Mouse (Mus musculus) liver, adult 2 months (tissue): Measurements from ENCODE around the gene Nos1. TPM values are rescaled to one million over a fixed set of nuclear protein-coding genes. Genes with fewer than 3 reads are reported as not detected.

ENCODE experiments used
- DNase-seq: peaks from one replicate; pipeline ENCODE4 v3.0.0-alpha.2; 2011; ENCODE audit warnings: low read depth, low spot score; ENCODE audit errors: extremely low read depth
- H3K27ac ChIP-seq: fragments of 200-500 bp; replicated peaks from 2 replicates; pipeline ENCODE4 v1.5.1; 2012; ENCODE audit warnings: low read depth, mild to moderate bottlenecking, control low read depth, inconsistent platforms, low read length; ENCODE audit not compliant: insufficient read depth
- H3K27me3 ChIP-seq: fragments of 200-500 bp; 2 replicates; pipeline ENCODE4 v1.6.1; 2012; ENCODE audit warnings: mild to moderate bottlenecking, moderate library complexity, low read length, inconsistent platforms; ENCODE audit not compliant: control insufficient read depth, insufficient read depth
- H3K36me3 ChIP-seq: fragments of 200-500 bp; 2 replicates; pipeline ENCODE4 v1.6.1; 2012; ENCODE audit warnings: low read length, inconsistent platforms; ENCODE audit not compliant: control insufficient read depth, insufficient read depth
- H3K4me1 ChIP-seq: fragments of 200-500 bp; 2 replicates; pipeline ENCODE4 v1.6.1; 2011; ENCODE audit warnings: low read length; ENCODE audit not compliant: control insufficient read depth, insufficient read depth
- H3K4me3 ChIP-seq: fragments of 200-500 bp; 2 replicates; pipeline ENCODE4 v1.5.1; 2011; ENCODE audit warnings: low read depth, mild to moderate bottlenecking, control low read depth, low read length, moderate library complexity; ENCODE audit not compliant: insufficient read depth
- H3K79me2 ChIP-seq: fragments of 200-500 bp; 2 replicates; pipeline ENCODE4 v1.6.1; 2012; ENCODE audit warnings: inconsistent platforms, mild to moderate bottlenecking, low read length, moderate library complexity; ENCODE audit not compliant: control insufficient read depth, insufficient read depth
- H3K9ac ChIP-seq: fragments of 200-500 bp; 2 replicates; pipeline ENCODE4 v1.6.1; 2012; ENCODE audit warnings: low read depth, mild to moderate bottlenecking, control low read depth, inconsistent platforms, low read length
- CTCF ChIP-seq: fragments of 200-500 bp; IDR thresholded peaks from 2 replicates; pipeline ENCODE4 v1.5.1; 2011; ENCODE audit warnings: low read depth, low read length, control low read depth
- POLR2A ChIP-seq: fragments of 200-500 bp; IDR thresholded peaks from 2 replicates; pipeline ENCODE4 v1.6.1; 2011; ENCODE audit warnings: low read length, control low read depth; ENCODE audit not compliant: insufficient read depth; ENCODE audit errors: extremely low read depth
- whole genome bisulfite sequencing: fragments of 180-500 bp; shearing (Covaris S2); methylation state at CpG from one replicate; pipeline ENCODE4 v1.1.7; 2018; 5-methylcytosine and 5-hydroxymethylcytosine counted together
- polyA plus RNA-seq: library from polyadenylated mRNA; depleted of rRNA; stranded (reverse); fragments of >200 nt; gene quantifications from 2 replicates; pipeline ENCODE4 v1.2.3, GENCODE M21; 2012
- total RNA-seq: library from RNA; depleted of rRNA; stranded (reverse); fragments of >200 nt; gene quantifications from 2 replicates; pipeline ENCODE4 v1.2.3, GENCODE M21; 2014

Gene Nos1
- total and polyA plus RNA-seq, 2 experiments, result 0.05 to 0.09 TPM

- no peak overlapping the region for H3K9ac ChIP-seq
- no peaks in the 10 kb centered on the region for H3K79me2 ChIP-seq
- WGBS, result 78% methylated on average over 9 of the region's 9 CpGs
- no peak overlapping the region for H3K4me3 ChIP-seq
- H3K27me3 ChIP-seq, result no peaks in the 10 kb centered on the region
- H3K4me1 ChIP-seq, result no peaks in the 10 kb centered on the region
- DNase-seq, result no peak
- H3K36me3 ChIP-seq, result no peaks in the 10 kb centered on the region
- TF ChIP-seq CTCF (peak; percentile 49), POLR2A (no peak)
- H3K27ac ChIP-seq, result no peak overlapping the region
These were observed 19.5 kb upstream of the Nos1 start for GRCm38 (mm10) chr5:117761181-117761832.

GRCm38 (mm10) chr5:117764496-117764895 lies 16.3 kb upstream of the Nos1 start:
- H3K27me3 ChIP-seq, result no peaks in the 10 kb centered on the region
- WGBS, result 84% methylated on average over 9 of the region's 9 CpGs
- H3K36me3 ChIP-seq, result no peaks in the 10 kb centered on the region
- no peak overlapping the region for H3K4me3 ChIP-seq
- no peak for DNase-seq
- no peaks in the 10 kb centered on the region for H3K4me1 ChIP-seq
- H3K27ac ChIP-seq, result no peak overlapping the region
- H3K79me2 ChIP-seq, result no peaks in the 10 kb centered on the region
- TF ChIP-seq CTCF, result no peak
- no peak overlapping the region for H3K9ac ChIP-seq

- H3K36me3 ChIP-seq, result no peaks in the 10 kb centered on the region
- H3K9ac ChIP-seq, result no peak overlapping the region
- H3K79me2 ChIP-seq, result no peaks in the 10 kb centered on the region
- no peaks in the 10 kb centered on the region for H3K4me1 ChIP-seq
- 58% methylated on average over 11 of the region's 11 CpGs for WGBS
- no peaks in the 10 kb centered on the region; the same call in 1 of the 2 replicates for H3K27me3 ChIP-seq
- TF ChIP-seq POLR2A (no peak), CTCF (no peak)
- H3K27ac ChIP-seq, result no peak overlapping the region
- no peak for DNase-seq
- H3K4me3 ChIP-seq, result no peak overlapping the region
These were observed 1.7 kb upstream of the Nos1 start for GRCm38 (mm10) chr5:117779175-117779574.

DNA sequence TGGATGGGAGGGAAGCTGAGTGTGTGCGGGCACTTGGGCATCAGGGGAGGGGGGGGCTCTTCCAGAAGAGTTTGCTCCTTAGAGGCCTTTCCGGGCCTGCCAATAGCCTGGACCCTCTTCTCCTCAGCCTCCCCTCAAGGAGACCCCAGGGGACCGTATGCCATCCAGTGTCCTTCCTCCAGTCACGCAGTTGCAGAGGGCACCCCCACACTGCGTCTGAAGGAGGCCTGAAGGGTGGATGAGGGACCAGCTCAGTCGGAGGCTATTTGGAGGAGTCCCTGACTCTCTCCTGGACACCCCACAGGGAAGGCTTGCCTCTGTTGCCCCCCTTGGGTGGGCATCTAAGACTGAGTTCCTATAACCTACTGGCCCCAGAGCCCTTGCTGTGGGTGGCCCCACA lies 346 bp downstream of the Nos1 start:
- WGBS, result 75% methylated on average over 6 of the region's 6 CpGs
- no peak for TF ChIP-seq POLR2A
- no peak for TF ChIP-seq CTCF
- Histone ChIP-seq H3K27me3 (no peaks in the 10 kb centered on the region), H3K27ac (no peak overlapping the region), H3K36me3 (no peaks in the 10 kb centered on the region), H3K4me1 (no peaks in the 10 kb centered on the region), H3K4me3 (no peak overlapping the region), H3K9ac (no peak overlapping the region), H3K79me2 (no peaks in the 10 kb centered on the region)
- no peak for DNase-seq

DNA sequence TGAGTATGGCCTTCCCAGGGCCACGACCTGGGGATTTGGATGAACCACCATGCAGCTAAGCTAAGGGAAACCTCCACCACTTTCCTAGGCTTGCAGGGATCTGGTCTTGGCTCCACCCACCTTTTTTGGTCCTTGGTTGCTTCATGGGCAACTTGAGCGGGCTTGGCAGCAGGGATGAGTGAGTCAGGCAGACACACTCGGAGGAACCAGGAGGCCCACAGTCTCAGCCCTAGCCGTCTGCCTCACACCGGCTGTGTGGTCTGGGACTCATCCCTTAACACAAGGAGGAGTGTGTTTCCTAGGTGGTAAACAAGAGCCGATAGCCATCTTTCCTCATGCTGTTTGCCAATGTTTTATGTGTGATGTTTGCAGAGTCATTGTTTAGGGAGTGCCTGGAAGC lies 9.2 kb downstream of the Nos1 start:
- Histone ChIP-seq H3K27ac (no peak overlapping the region), H3K79me2 (no peaks in the 10 kb centered on the region), H3K27me3 (no peaks in the 10 kb centered on the region), H3K4me3 (no peak overlapping the region), H3K9ac (no peak overlapping the region), H3K36me3 (no peaks in the 10 kb centered on the region), H3K4me1 (no peaks in the 10 kb centered on the region)
- DNase-seq, result no peak
- no peak for TF ChIP-seq POLR2A
- no peak for TF ChIP-seq CTCF
- WGBS, result 31% methylated on average over 6 of the region's 6 CpGs

GRCm38 (mm10) chr5:117791875-117792274 lies 11.0 kb downstream of the Nos1 start:
- H3K4me3 ChIP-seq, result no peak overlapping the region
- no peak for TF ChIP-seq CTCF
- DNase-seq, result no peak
- no peaks in the 10 kb centered on the region for H3K27me3 ChIP-seq
- no peaks in the 10 kb centered on the region for H3K79me2 ChIP-seq
- H3K9ac ChIP-seq, result no peak overlapping the region
- no peaks in the 10 kb centered on the region for H3K36me3 ChIP-seq
- no peak overlapping the region for H3K27ac ChIP-seq
- WGBS, result 84% methylated on average over 14 of the region's 14 CpGs
- H3K4me1 ChIP-seq, result no peaks in the 10 kb centered on the region
